Mouse (Mus musculus) stomach, postnatal 0 days (tissue): Measurements from ENCODE around the gene Adam34.
"Not testable (repeated sequence)": the region's sequence is repeated elsewhere in the genome, so short reads cannot be mapped to it uniquely, and the experiment has no call there.

Source experiments
- CTCF ChIP-seq: IDR thresholded peaks from 2 replicates; pipeline ENCODE4 v1.5.1; 2016; ENCODE audit warnings: antibody characterized with exemption, low read depth, mild to moderate bottlenecking, moderate library complexity
- EP300 ChIP-seq: optimal IDR thresholded peaks from 2 replicates; pipeline ENCODE3; 2016; ENCODE audit warnings: antibody characterized with exemption

- not testable (repeated sequence) for TF ChIP-seq CTCF, EP300
Measured at GRCm38 (mm10) chr8:43603657-43604056, 106.2 kb downstream of the Adam34 start.
